Mouse (Mus musculus): ENCODE measurements at regions not wholly inside any gene's neighbourhood (a gene's known extent, or its start where the extent isn't known, plus 50 kb on each side); places are given as distances from the start of the nearest gene placed in this dataset.

GRCm38 (mm10) chr7:95823539-95823938 lies 347.5 kb upstream of the Tenm4 start:
- H3K4me3 ChIP-seq = no peak overlapping the region
- TF ChIP-seq MAX (IDR thresholded peaks at IDR 0.05; ENCODE audit: low read depth) (no peak), CEBPB (IDR thresholded peaks at IDR 0.05; ENCODE audit: insufficient read depth, poor library complexity, severe bottlenecking) (no peak), TCF3 (IDR thresholded peaks at IDR 0.05; ENCODE audit: insufficient read length, low read depth) (no peak), MYOG (IDR thresholded peaks at IDR 0.05; ENCODE audit: control insufficient read depth in 1 of 3, insufficient read depth in 1 of 3, insufficient read length in 2 of 3, low read depth in 2 of 3) (no peak)
- no peaks in the 10 kb centered on the region for H3K36me3 ChIP-seq (ENCODE audit: control insufficient read depth, insufficient read depth)
- no peaks in the 10 kb centered on the region for H3K27me3 ChIP-seq (ENCODE audit: control insufficient read depth, insufficient read depth, insufficient read length)
- H3K4me2 ChIP-seq (ENCODE audit: low read depth) = no peak overlapping the region
- H3K79me2 ChIP-seq (ENCODE audit: control insufficient read depth, insufficient read depth) = no peaks in the 10 kb centered on the region
- H3ac ChIP-seq (ENCODE audit: control insufficient read depth, insufficient read length) = no peak overlapping the region

GRCm38 (mm10) chr7:95829889-95830288 lies 341.2 kb upstream of the Tenm4 start:
- H3K36me3 ChIP-seq (ENCODE audit: control insufficient read depth, insufficient read depth) = no peaks in the 10 kb centered on the region
- no peaks in the 10 kb centered on the region for H3K79me2 ChIP-seq (ENCODE audit: control insufficient read depth, insufficient read depth)
- H3K4me2 ChIP-seq (ENCODE audit: low read depth) = no peak overlapping the region
- H3K4me3 ChIP-seq = no peak overlapping the region
- no peak for TF ChIP-seq SRF (IDR thresholded peaks at IDR 0.05; ENCODE audit: control insufficient read depth, insufficient read length, low read depth)
- 0 out of 2 replicates have a peak, but pooled peaks have one; percentile 12 for TF ChIP-seq CEBPB (IDR thresholded peaks at IDR 0.05; ENCODE audit: insufficient read depth, poor library complexity, severe bottlenecking)
- no peaks in the 10 kb centered on the region for H3K27me3 ChIP-seq (ENCODE audit: control insufficient read depth, insufficient read depth, insufficient read length)
- H3ac ChIP-seq (ENCODE audit: control insufficient read depth, insufficient read length) = no peak overlapping the region

GRCm38 (mm10) chr7:95834236-95834919 lies 336.7 kb upstream of the Tenm4 start:
- H3K4me2 ChIP-seq (ENCODE audit: low read depth) = no peak overlapping the region
- no peaks in the 10 kb centered on the region for H3K27me3 ChIP-seq (ENCODE audit: control insufficient read depth, insufficient read depth, insufficient read length)
- no peak overlapping the region for H3ac ChIP-seq (ENCODE audit: control insufficient read depth, insufficient read length)
- no peak overlapping the region for H3K4me3 ChIP-seq
- H3K79me2 ChIP-seq (ENCODE audit: control insufficient read depth, insufficient read depth) = no peaks in the 10 kb centered on the region
- no peaks in the 10 kb centered on the region for H3K36me3 ChIP-seq (ENCODE audit: control insufficient read depth, insufficient read depth)
- TF ChIP-seq REST (IDR thresholded peaks at IDR 0.05; ENCODE audit: insufficient read depth, insufficient read length) (no peak), TCF3 (IDR thresholded peaks at IDR 0.05; ENCODE audit: insufficient read length, low read depth) (no peak), POLR2A (IDR thresholded peaks at IDR 0.05; ENCODE audit: insufficient read length, low read depth) (no peak), USF1 (IDR thresholded peaks at IDR 0.05; ENCODE audit: low read depth) (no peak), MAX (IDR thresholded peaks at IDR 0.05; ENCODE audit: low read depth) (no peak), MYOG (IDR thresholded peaks at IDR 0.05; ENCODE audit: control insufficient read depth in 1 of 3, insufficient read depth in 1 of 3, insufficient read length in 2 of 3, low read depth in 2 of 3) (no peak)

- TF ChIP-seq TCF3 (IDR thresholded peaks at IDR 0.05; ENCODE audit: insufficient read length, low read depth) = no peak
- TF ChIP-seq POLR2AphosphoS2 (IDR thresholded peaks at IDR 0.05; ENCODE audit: insufficient read length, low read depth) = no peak
- TF ChIP-seq CEBPB (IDR thresholded peaks at IDR 0.05; ENCODE audit: insufficient read depth, poor library complexity, severe bottlenecking) = no peak
- TF ChIP-seq E2F4 (IDR thresholded peaks at IDR 0.05; ENCODE audit: insufficient read depth) = no peak
- TF ChIP-seq USF1 (IDR thresholded peaks at IDR 0.05; ENCODE audit: low read depth) = no peak
- no peak for TF ChIP-seq SRF (IDR thresholded peaks at IDR 0.05; ENCODE audit: control insufficient read depth, insufficient read length, low read depth)
- no peak for TF ChIP-seq POLR2A (IDR thresholded peaks at IDR 0.05; ENCODE audit: insufficient read length, low read depth)
- TF ChIP-seq MYOG (IDR thresholded peaks at IDR 0.05; ENCODE audit: control insufficient read depth in 1 of 3, insufficient read depth in 1 of 3, insufficient read length in 2 of 3, low read depth in 2 of 3) = no peak
- no peak for TF ChIP-seq TCF12 (IDR thresholded peaks at IDR 0.05; ENCODE audit: insufficient read depth, poor library complexity, severe bottlenecking)
- no peak for TF ChIP-seq MAX (IDR thresholded peaks at IDR 0.05; ENCODE audit: low read depth)
- TF ChIP-seq MYOD1 (IDR thresholded peaks at IDR 0.05; ENCODE audit: control insufficient read depth in 1 of 3, insufficient read length in 2 of 3, low read depth in 2 of 3) = no peak
- Histone ChIP-seq H3K4me2 (ENCODE audit: low read depth) (no peak overlapping the region), H3K27me3 (ENCODE audit: control insufficient read depth, insufficient read depth, insufficient read length) (no peaks in the 10 kb centered on the region), H3K36me3 (ENCODE audit: control insufficient read depth, insufficient read depth) (no peaks in the 10 kb centered on the region), H3K4me3 (no peak overlapping the region), H3K79me2 (ENCODE audit: control insufficient read depth, insufficient read depth) (no peaks in the 10 kb centered on the region), H3ac (ENCODE audit: control insufficient read depth, insufficient read length) (no peak overlapping the region)
Measured at GRCm38 (mm10) chr7:95840476-95840875, 330.6 kb upstream of the Tenm4 start.

GRCm38 (mm10) chr7:95849874-95850273 lies 321.2 kb upstream of the Tenm4 start:
- H3K4me3 ChIP-seq = no peak overlapping the region
- TF ChIP-seq SRF (IDR thresholded peaks at IDR 0.05; ENCODE audit: control insufficient read depth, insufficient read length, low read depth) (no peak), CEBPB (IDR thresholded peaks at IDR 0.05; ENCODE audit: insufficient read depth, poor library complexity, severe bottlenecking) (no peak), MAX (IDR thresholded peaks at IDR 0.05; ENCODE audit: low read depth) (no peak), MYOG (IDR thresholded peaks at IDR 0.05; ENCODE audit: control insufficient read depth in 1 of 3, insufficient read depth in 1 of 3, insufficient read length in 2 of 3, low read depth in 2 of 3) (peak in 2 of 3 experiments; percentile 8 to 35), MYOD1 (IDR thresholded peaks at IDR 0.05; ENCODE audit: control insufficient read depth in 1 of 3, insufficient read length in 2 of 3, low read depth in 2 of 3) (peak in 2 of 3 experiments; percentile 49 to 64), REST (IDR thresholded peaks at IDR 0.05; ENCODE audit: insufficient read depth, insufficient read length) (no peak), POLR2AphosphoS2 (IDR thresholded peaks at IDR 0.05; ENCODE audit: insufficient read length, low read depth) (no peak), TCF12 (IDR thresholded peaks at IDR 0.05; ENCODE audit: insufficient read depth, poor library complexity, severe bottlenecking) (no peak), USF1 (IDR thresholded peaks at IDR 0.05; ENCODE audit: low read depth) (no peak), POLR2A (IDR thresholded peaks at IDR 0.05; ENCODE audit: insufficient read length, low read depth) (no peak), TCF3 (IDR thresholded peaks at IDR 0.05; ENCODE audit: insufficient read length, low read depth) (no peak)
- H3K27me3 ChIP-seq (ENCODE audit: control insufficient read depth, insufficient read depth, insufficient read length) = no peaks in the 10 kb centered on the region
- no peak overlapping the region for H3ac ChIP-seq (ENCODE audit: control insufficient read depth, insufficient read length)
- no peaks in the 10 kb centered on the region for H3K36me3 ChIP-seq (ENCODE audit: control insufficient read depth, insufficient read depth)
- H3K4me2 ChIP-seq (ENCODE audit: low read depth) = no peak overlapping the region
- no peaks in the 10 kb centered on the region for H3K79me2 ChIP-seq (ENCODE audit: control insufficient read depth, insufficient read depth)
